In genomic region chr12:31613353-31613752, GRCm38 (mm10) we compare ENCODE assay signal across 24 mouse cellular contexts. TPM values are rescaled to one million over a fixed set of nuclear protein-coding genes. Genes with fewer than 3 reads are reported as not detected.
DNase-seq lines count a peak whose midpoint lies in the region; ATAC-seq and TF ChIP-seq lines count a peak whose summit lies in the region.
"Had no signal": no experiment of that assay in that cellular context is flagged by ENCODE, and none has a peak within 500 bp of the region (broad histone marks: within the 10 kb centered on the region; RNA-seq: fewer than 3 reads in every experiment).

No protein-coding gene starts in this region.

- no peaks in the 10 kb centered on the region for H3K9me3 ChIP-seq in lung, embryonic 14.5 days (ENCODE audit: low read depth, low read length)
- no peaks in the 10 kb centered on the region for H3K9me3 ChIP-seq in ES-E14 (ENCODE audit: control insufficient read depth, insufficient read depth, low read depth, low read length)
- H3K9me3 ChIP-seq in hindbrain, postnatal 0 days (ENCODE audit: low read length): no peaks in the 10 kb centered on the region
- H3K9me3 ChIP-seq: forebrain, embryonic 13.5 days; hindbrain, embryonic 12.5 days; hindbrain, embryonic 15.5 days had no signal

- H3K4me3 ChIP-seq in lung, embryonic 14.5 days (ENCODE audit: low read depth, low read length): no peak overlapping the region
- no peak overlapping the region for H3K4me3 ChIP-seq in ES-E14 (ENCODE audit: insufficient read depth in 1 of 2, low read depth in 1 of 2, low read length in 2 of 2, poor library complexity in 1 of 2, severe bottlenecking in 1 of 2)
- no peak overlapping the region for H3K4me3 ChIP-seq in hindbrain, postnatal 0 days (ENCODE audit: low read length)
- H3K4me3 ChIP-seq: forebrain, embryonic 10.5 days; forebrain, embryonic 13.5 days; gastrocnemius, adult 2 months; hindbrain, embryonic 12.5 days; hindbrain, embryonic 15.5 days had no signal

- ATAC-seq in lung, embryonic 14.5 days (ENCODE audit: insufficient read depth): no peak
- no peak for ATAC-seq in hindbrain, postnatal 0 days
- ATAC-seq: CD4-positive, CD25-positive, alpha-beta regulatory T cell, adult 4 months; forebrain, embryonic 13.5 days; forebrain, embryonic 16.5 days had no signal

- H3K36me3 ChIP-seq in lung, embryonic 14.5 days (ENCODE audit: insufficient read depth): peaks cover 6% of the 10 kb centered on the region; the same call in 1 of the 2 replicates
- H3K36me3 ChIP-seq in ES-E14 (ENCODE audit: control insufficient read depth, insufficient read depth, low read length, poor library complexity, severe bottlenecking): no peaks in the 10 kb centered on the region
- H3K36me3 ChIP-seq in hindbrain, postnatal 0 days (ENCODE audit: insufficient read depth, low read length): no peaks in the 10 kb centered on the region

- TF ChIP-seq CTCF in lung, embryonic 14.5 days (IDR thresholded peaks at IDR 0.05; ENCODE audit: low read depth): no peak
- no peak for TF ChIP-seq CTCF in hindbrain, postnatal 0 days (IDR thresholded peaks at IDR 0.05; ENCODE audit: low read depth)

- in situ Hi-C loops in ES-E14 (cut with MboI; ENCODE audit: low sequenced_read_pairs in 2 of 2, unreplicated experiment in 2 of 2): no loop called here

- no peak overlapping the region for H3K4me2 ChIP-seq in lung, embryonic 14.5 days
- H3K4me2 ChIP-seq in hindbrain, postnatal 0 days (ENCODE audit: low read depth, low read length): no peak overlapping the region
- H3K4me2 ChIP-seq: forebrain, embryonic 13.5 days; heart, embryonic 11.5 days; hindbrain, embryonic 12.5 days; hindbrain, embryonic 15.5 days had no signal

- 44% methylated on average over 4 of the region's 4 CpGs for WGBS in lung, embryonic 14.5 days
- WGBS in hindbrain, postnatal 0 days: 48% methylated on average over 4 of the region's 4 CpGs

- DNase-seq in lung, embryonic 14.5 days: peak; percentile 11
- DNase-seq in lung, postnatal 14 days: no peak
- no peak for DNase-seq in ES-E14 (ENCODE audit: low read depth, low spot score)
- peak; percentile 28 for DNase-seq in lung, postnatal 25 days (ENCODE audit: low spot score)
- DNase-seq in hindbrain, postnatal 0 days (ENCODE audit: low spot score): no peak
- no peak for DNase-seq in gastrocnemius, adult 18-20 months (ENCODE audit: low spot score)
- DNase-seq: adrenal gland, postnatal 10 days; adrenal gland, postnatal 36 days; cerebellum, adult 18-20 months; cerebellum, adult 9-10 months; cerebellum, postnatal 14 days; gastrocnemius, adult 2 months; gastrocnemius, postnatal 14 days; heart, adult 11 months had no signal

- H3K27me3 ChIP-seq in lung, embryonic 14.5 days (ENCODE audit: insufficient read depth, low read length): no peaks in the 10 kb centered on the region
- H3K27me3 ChIP-seq in hindbrain, postnatal 0 days (ENCODE audit: insufficient read depth, low read length): no peaks in the 10 kb centered on the region
- H3K27me3 ChIP-seq: forebrain, embryonic 13.5 days; hindbrain, embryonic 12.5 days; hindbrain, embryonic 15.5 days had no signal

- no peak overlapping the region for H3K27ac ChIP-seq in lung, embryonic 14.5 days (ENCODE audit: low read depth)
- H3K27ac ChIP-seq in ES-E14 (ENCODE audit: insufficient read depth, low read depth, low read length, poor library complexity, severe bottlenecking): no peak overlapping the region
- no peak overlapping the region for H3K27ac ChIP-seq in hindbrain, postnatal 0 days
- H3K27ac ChIP-seq: forebrain, embryonic 10.5 days; forebrain, embryonic 13.5 days; gastrocnemius, adult 2 months; hindbrain, embryonic 12.5 days; hindbrain, embryonic 15.5 days had no signal

- H3K4me1 ChIP-seq in lung, embryonic 14.5 days (ENCODE audit: insufficient read depth): no peaks in the 10 kb centered on the region
- H3K4me1 ChIP-seq in ES-E14 (ENCODE audit: control insufficient read depth in 2 of 2, insufficient read depth in 2 of 2, low read length in 2 of 2, poor library complexity in 1 of 2): no peaks in the 10 kb centered on the region
- no peaks in the 10 kb centered on the region for H3K4me1 ChIP-seq in hindbrain, postnatal 0 days (ENCODE audit: insufficient read depth, low read length)
- H3K4me1 ChIP-seq: forebrain, embryonic 10.5 days; forebrain, embryonic 13.5 days; hindbrain, embryonic 12.5 days; hindbrain, embryonic 15.5 days had no signal

- H3K9ac ChIP-seq in lung, embryonic 14.5 days: no peak overlapping the region
- no peak overlapping the region for H3K9ac ChIP-seq in ES-E14 (ENCODE audit: insufficient read depth, low read depth, low read length, poor library complexity, severe bottlenecking)
- H3K9ac ChIP-seq in hindbrain, postnatal 0 days (replicated peaks; ENCODE audit: low read length): no peak overlapping the region
- H3K9ac ChIP-seq: forebrain, embryonic 13.5 days; hindbrain, embryonic 12.5 days; hindbrain, embryonic 15.5 days had no signal

TF ChIP-seq in ES-E14, 5 proteins besides CTCF, POLR2A, EP300 and RAD21:
- no peak for TF ChIP-seq ZC3H11A (IDR thresholded peaks at IDR 0.05; ENCODE audit: borderline replicate concordance, low read depth, low read length)
- TF ChIP-seq CHD2 (IDR thresholded peaks at IDR 0.05; ENCODE audit: low read depth, low read length): no peak
- TF ChIP-seq ZNF384 (IDR thresholded peaks at IDR 0.05; ENCODE audit: low read depth, low read length): no peak
- no peak for TF ChIP-seq HCFC1 (IDR thresholded peaks at IDR 0.05; ENCODE audit: borderline replicate concordance, insufficient read depth, low read length)
- 0 out of 2 replicates have a peak, but pooled peaks have one; percentile 13 for TF ChIP-seq MAFK (IDR thresholded peaks at IDR 0.05; ENCODE audit: insufficient read depth, low read depth, low read length)

RNA-seq across cellular contexts. Expression of gene Bcap29, which starts 21.1 kb away (rescaled TPM):
- 33.5 and 33.9 TPM in 2 replicates for polyA plus RNA-seq in lung, embryonic 14.5 days (2014; fragmentation: Nextera tagmentation; extraction: Ambion mirVana)
- 12.4 and 19.8 TPM in 2 replicates for total RNA-seq in ES-E14 (2012; rRNA removed)
- total RNA-seq in hindbrain, postnatal 0 days (2014; rRNA removed): 5.1 and 9.6 TPM in 2 replicates
- polyA plus RNA-seq in hindbrain, postnatal 0 days (2015; fragmentation: Nextera tagmentation; extraction: Ambion mirVana): 38.2 and 39.1 TPM in 2 replicates
- total RNA-seq in gastrocnemius, adult 18-20 months (2021): 10 to 100 TPM; 31.6 to 32.1 TPM

RNA-seq across cellular contexts. Expression of gene Dus4l, which starts 41.3 kb away (rescaled TPM):
- 12.1 and 13.6 TPM in 2 replicates for polyA plus RNA-seq in lung, embryonic 14.5 days (2014; fragmentation: Nextera tagmentation; extraction: Ambion mirVana)
- 8.7 and 9.1 TPM in 2 replicates for total RNA-seq in ES-E14 (2012; rRNA removed)
- 1.4 and 2.2 TPM in 2 replicates for total RNA-seq in hindbrain, postnatal 0 days (2014; rRNA removed)
- 7.7 and 8.7 TPM in 2 replicates for polyA plus RNA-seq in hindbrain, postnatal 0 days (2015; fragmentation: Nextera tagmentation; extraction: Ambion mirVana)
- total RNA-seq in gastrocnemius, adult 18-20 months (2021): 1 to 10 TPM; 3.7 to 4.0 TPM

RNA-seq across cellular contexts. Expression of gene Cog5, which starts 41.3 kb away (rescaled TPM):
- polyA plus RNA-seq in lung, embryonic 14.5 days (2014; fragmentation: Nextera tagmentation; extraction: Ambion mirVana): 34.0 and 37.0 TPM in 2 replicates
- total RNA-seq in ES-E14 (2012; rRNA removed): 33.3 and 37.5 TPM in 2 replicates
- total RNA-seq in hindbrain, postnatal 0 days (2014; rRNA removed): 38.3 and 46.9 TPM in 2 replicates
- 17.6 and 18.4 TPM in 2 replicates for polyA plus RNA-seq in hindbrain, postnatal 0 days (2015; fragmentation: Nextera tagmentation; extraction: Ambion mirVana)
- total RNA-seq in gastrocnemius, adult 18-20 months (2021): 10 to 100 TPM; 33.4 to 33.9 TPM

RNA-seq across cellular contexts. Expression of gene Slc26a4, which starts 53.6 kb away (rescaled TPM):
- polyA plus RNA-seq in lung, embryonic 14.5 days (2014; fragmentation: Nextera tagmentation; extraction: Ambion mirVana): not detected in 2 replicates
- 0.11 TPM in 1 of 2 replicates, not detected in the other for total RNA-seq in ES-E14 (2012; rRNA removed)
- total RNA-seq in hindbrain, postnatal 0 days (2014; rRNA removed): not detected in 2 replicates
- polyA plus RNA-seq in hindbrain, postnatal 0 days (2015; fragmentation: Nextera tagmentation; extraction: Ambion mirVana): 0.04 and 0.09 TPM in 2 replicates
- not detected for total RNA-seq in gastrocnemius, adult 18-20 months (2021)
- total RNA-seq: gastrocnemius, adult 2 months; gastrocnemius, postnatal 14 days; hematopoietic stem cell, adult 5-6 weeks had no signal
- polyA plus RNA-seq: C2C12; CD4-positive, CD25-positive, alpha-beta regulatory T cell, adult 4 months; embryonic facial prominence, embryonic 11.5 days; forebrain, embryonic 10.5 days; forebrain, embryonic 13.5 days; forebrain, embryonic 16.5 days; hindbrain, embryonic 15.5 days had no signal

Comparison
In these comparisons a context has a peak if more than half of its experiments do, and no peak if none do; other contexts are left out.
1. DNase-seq: peak in lung, embryonic 14.5 days (single experiment) and lung, postnatal 25 days (single experiment); none in lung, postnatal 14 days (single experiment), ES-E14 (single experiment), hindbrain, postnatal 0 days (single experiment) and gastrocnemius, adult 18-20 months (single experiment).